Mouse (Mus musculus) ovary, postnatal 36 days (tissue): ENCODE results near the gene Fth1.
"Not testable (repeated sequence)": the region's sequence is repeated elsewhere in the genome, so short reads cannot be mapped to it uniquely, and the experiment has no call there.

Source experiments
- DNase-seq: peaks from one replicate; pipeline ENCODE4 v3.0.0; 2022; ENCODE audit warnings: low spot score, mixed read lengths

Gene Fth1

DNA sequence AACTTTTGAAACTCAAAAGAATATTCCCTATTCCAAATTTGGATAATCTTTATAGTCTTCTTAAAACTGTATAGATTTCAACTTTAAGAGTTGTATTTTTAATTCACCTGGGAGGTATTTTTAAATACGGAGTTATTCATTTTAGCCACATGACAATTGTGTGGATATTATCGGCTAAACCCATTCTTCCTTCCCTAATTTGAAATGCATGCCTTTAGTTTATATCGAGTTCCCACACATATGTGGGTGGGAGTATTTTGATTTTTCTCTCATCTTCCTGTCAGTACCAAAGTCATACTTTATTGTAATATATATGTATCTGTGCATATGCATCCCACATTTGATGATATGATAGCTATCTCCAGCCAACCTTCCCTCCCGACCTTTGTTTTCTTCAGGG, at the start of gene Fth1:
Gene Fth1 (plus strand): TSS at position 341 of the 400 bp plus-strand sequence.
- no peak for DNase-seq

DNA sequence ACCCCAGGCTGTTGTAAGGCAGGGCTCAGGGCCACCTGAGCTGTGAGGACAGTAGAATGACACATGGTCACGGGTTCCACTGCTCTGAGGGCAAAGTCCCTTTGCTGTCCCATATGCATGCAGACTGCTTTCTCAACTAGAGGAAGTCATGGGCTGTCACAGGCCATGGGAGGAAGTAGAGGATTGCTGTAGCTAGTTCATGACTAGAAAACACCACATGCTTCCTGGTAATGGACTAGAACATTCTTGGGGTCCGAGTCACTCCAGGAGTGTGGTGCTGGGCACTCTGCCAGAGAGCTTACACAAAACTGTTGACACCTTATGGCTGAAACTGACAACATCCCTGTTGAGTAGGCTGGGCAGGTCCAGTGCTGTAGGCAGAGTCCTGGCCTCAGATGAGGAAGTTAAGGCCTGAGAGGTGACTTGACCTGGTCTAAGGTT, 49.2 kb upstream of the Fth1 start:
- not testable (repeated sequence) for DNase-seq

DNA sequence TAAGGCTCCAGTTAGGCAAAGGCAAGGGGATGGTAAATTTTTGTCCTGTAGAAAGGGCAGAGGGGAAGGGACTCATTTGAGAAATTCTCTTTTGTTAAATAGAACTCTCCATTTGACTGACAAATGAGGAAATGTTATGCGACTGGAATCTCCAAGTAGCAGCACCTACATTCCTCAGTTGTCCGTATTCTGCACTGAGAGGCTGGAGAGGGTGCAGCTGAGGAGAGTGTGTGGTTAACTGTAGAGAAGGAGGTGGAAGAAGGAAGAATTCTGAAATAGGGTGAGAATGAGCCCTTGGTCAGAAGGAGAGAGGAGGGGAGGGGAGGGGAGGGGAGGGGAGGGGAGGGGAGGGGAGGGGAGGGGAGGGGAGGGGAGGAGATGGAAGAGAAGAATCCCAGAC, 46.5 kb upstream of the Fth1 start:
- DNase-seq: no peak

DNA sequence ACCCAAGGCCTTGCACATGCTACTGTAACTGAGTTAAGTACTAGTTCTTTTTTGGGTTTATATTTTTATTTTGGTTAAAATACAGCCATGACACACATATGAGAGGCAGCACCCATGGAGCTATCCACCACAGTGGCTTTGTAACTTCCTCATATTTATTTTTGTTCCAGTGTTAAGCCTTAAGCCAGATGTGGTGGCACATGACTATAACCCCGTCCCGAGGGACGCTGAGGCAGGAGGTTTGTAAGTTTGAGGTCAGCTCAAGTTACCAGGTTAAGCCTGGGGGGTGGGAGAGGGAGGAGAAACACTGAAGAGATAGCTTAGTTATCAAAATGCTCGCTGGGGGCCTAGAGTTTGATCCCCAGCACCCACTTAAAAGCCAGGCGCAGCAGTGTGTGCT, 43.8 kb upstream of the Fth1 start:
- DNase-seq: no peak

DNA sequence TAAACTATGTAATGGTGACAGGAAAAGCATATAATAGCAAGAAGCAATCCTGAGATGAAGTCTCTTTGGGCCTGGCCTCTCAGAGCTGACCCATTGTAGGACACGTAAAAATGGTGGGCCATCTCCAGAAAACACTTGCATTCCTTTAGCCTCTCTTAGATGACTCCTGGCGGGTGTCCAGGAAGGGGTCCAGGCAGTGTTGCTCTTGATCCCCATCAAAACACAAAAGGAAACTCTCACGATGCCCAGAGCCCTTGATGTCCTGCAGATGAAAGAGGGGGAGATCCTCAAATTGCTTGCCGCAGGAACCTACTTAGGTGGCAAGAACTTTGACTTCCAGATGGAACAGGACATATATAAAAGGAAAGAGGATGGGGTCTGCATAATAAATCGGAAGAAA, 43.0 kb upstream of the Fth1 start:
- DNase-seq: no peak

DNA sequence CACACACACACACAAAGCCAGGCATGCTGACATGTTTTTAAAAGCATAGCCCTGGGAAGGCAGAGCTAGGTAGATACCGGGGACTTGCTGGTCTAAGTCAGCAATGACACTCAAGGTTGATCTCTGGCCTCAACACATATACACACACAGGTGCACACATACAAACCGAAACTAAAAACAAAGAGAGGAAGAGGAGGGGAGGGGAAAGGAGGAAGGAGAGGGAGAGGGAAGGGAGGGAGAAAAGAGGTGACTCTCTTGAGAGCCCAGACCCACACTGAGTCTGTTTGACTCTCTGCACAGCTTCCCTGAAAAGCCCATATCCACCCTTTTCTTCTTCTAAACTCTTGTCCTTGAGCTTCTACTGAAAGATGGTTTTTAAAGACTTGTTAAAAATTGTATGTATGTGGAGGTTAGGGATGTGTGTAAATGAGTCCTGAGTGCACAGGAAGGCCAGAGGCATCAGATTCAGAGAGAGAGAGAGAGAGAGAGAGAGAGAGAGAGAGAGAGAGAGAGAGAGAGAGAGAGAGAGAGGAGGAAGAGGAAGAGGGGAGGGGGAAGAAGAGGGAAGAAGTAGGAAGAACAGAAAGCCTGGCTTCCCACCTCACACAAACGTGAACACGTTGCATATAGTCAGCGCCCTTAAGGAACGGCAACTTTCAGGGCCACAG, 42.1 kb upstream of the Fth1 start:
- DNase-seq: no peak

DNA sequence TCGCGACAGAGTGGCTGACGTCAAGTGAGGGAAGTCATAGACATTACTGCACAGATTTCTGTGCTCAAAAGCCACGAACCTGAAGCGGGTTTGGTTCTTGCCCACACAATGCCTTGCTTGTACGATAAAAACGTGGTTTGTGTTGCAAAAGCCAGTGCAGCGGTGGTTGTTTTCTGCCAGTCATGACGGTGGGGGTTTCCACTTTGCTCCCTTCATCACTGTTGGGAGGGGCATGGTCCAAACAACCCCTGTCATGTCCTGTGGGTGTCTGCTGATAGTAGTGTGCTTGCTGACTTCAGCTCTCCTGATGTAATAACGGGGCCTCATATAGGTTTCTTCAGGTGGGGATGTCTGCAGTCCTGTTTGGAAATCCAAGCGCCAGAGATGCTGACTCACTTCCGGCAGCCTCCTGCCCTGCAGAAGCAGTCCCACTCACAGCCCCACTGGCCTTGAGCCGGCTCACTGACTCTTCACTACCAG, 41.5 kb upstream of the Fth1 start:
- DNase-seq: peak; percentile 69

DNA sequence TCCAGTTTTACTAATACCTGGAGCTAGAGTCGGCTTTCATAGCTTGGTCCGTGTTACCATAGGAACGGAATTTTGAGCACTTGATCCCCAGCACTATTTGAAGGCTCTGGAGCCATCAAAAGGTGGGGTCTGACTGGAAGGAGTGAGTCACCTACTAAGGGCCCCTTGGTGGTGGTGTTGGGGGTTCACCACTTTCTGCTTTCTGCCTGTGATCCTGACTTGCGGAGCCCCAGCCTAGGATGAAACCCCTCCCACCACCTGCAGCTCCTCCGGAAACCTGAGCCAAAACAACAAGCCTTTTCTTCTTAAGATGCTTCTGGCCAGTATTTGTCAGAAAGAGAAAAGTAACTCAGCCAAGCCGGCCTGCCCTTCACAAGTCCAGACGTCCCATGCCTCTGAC, 40.6 kb upstream of the Fth1 start:
- no peak for DNase-seq

DNA sequence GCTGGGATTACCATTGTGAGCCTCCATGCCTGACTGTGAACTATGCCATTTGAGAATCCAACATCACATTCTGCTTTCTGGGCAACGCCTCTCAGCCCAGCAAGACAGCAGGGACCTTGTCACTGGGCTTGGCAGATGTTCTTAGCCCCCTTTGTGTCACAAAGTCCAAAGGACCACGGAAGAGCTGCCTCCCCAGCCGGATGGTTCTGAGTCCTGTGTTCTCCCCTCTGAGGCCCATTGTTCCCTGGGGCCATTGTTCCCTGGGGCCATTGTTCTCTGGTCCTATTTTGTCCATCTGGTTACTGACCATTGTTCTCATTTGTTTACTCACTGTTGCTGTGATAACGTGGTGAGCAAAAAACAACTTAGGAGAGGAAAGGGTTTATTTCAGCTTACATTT, 39.5 kb upstream of the Fth1 start:
- DNase-seq: no peak

DNA sequence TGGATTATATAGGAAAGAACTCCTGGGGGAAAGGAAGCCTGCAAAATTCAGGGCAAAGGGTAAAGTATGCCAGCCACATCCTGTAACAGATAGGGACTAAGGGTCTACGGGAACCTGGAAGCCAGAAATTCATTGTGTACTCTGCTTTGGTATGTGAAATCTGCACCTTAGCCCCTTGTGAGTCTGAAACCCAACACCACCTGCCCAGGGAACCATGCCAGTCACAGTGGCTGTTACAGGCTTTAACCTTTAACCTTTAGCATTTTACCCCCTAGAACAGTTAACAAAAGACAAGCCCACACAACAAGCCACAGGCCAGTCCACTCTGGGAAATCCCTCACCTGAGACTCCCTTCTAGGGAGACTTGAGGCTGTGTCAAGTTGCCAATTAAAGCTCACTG, 38.6 kb upstream of the Fth1 start:
- DNase-seq: no peak

DNA sequence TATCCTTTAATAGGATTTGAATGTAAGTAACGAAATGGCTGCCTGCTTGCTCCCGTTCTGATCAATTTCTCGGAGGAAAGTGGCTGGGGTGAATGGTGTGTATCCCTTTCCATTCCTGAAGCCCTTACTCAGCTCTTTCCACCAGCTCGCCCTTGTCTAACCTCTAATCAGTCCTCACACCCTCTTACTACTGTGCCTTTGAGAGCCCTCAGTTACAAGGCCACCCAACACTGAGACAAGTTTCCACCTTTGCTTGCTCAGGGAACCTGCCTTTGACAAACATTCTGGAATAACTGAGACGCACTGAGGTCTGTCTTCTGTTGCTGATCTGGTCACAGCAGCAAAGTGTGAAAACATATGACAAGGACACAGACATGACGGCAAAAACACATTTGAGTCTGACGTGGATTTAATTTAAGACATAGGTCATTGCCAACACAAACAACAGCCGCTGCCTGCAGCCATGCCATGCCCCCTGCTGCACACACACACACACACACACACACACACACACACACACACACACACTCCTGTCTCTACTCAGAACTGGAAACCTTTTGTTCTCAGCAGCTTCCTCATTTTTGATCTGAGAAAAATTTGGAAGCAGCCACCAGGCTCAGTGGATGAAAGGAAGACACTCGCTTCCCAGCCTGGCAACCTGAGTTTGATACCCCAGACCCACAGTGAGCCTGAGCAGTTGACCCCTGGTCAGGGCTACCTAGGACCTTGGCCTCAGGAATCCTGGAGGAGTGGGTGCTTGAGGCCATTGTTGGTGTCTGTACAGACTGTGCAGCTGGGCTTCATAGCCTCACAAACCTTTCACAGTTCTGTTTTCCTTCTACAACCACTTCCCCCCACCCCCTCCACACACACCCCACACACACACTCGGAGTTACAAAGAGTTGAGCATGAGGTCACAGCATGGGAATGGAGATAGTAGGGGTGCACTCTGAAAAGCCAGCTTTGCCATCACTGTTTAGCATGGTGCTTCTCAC, 37.6 kb upstream of the Fth1 start:
- no peak for DNase-seq

DNA sequence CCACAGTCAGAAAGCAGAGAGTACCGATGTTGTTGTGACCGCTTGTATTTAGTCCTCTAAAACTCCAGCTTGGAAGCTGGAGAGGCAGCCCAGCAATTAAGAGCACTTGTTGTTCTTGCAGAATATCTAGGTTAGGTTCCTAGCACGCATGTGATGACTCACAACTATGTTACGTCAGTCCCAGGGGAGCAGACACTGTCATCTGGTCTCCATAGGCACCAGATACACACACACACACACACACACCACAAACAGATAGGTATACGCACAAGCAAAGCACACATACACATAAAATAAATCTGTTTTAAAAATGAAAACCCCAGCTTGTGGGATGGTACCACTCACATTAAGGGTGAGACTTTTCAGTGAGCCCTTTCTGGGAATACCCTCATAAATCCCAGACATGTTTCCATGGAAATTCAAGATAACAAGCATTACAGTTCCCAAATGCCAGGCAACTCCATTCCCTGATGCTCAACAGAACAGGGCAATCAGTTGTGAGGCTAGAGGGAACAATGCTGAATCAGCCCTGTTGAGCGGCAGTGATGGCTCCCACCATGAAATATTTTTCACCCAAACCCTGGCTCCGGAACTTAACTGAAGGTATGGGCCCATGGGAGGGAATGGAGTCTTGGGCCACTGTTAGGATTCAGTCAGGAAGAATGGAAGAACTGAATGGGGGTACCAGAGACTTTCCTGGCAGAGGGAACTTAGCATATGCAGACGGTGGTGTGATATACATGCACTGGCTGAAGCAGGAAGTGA, 34.4 kb upstream of the Fth1 start:
- no peak for DNase-seq

DNA sequence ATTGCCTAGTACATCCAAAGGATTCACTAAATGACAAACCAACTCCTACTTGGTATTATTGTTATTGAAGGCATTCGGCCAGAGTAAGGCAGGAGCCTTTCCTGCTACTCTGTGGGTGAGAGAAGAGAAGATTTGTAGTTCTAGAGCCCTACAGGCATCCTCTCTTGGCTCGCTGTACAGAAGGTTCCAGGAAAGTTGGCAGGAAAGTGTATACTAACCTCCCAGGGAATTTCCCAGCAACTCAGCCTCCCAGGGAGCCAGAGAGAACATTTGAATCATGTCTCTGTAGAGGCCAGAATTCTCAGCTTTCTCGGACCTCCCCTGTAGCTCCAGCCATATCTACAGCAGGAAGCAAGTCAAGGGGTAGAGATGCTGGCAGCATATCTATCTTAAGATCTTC, 33.4 kb upstream of the Fth1 start:
- DNase-seq: no peak

DNA sequence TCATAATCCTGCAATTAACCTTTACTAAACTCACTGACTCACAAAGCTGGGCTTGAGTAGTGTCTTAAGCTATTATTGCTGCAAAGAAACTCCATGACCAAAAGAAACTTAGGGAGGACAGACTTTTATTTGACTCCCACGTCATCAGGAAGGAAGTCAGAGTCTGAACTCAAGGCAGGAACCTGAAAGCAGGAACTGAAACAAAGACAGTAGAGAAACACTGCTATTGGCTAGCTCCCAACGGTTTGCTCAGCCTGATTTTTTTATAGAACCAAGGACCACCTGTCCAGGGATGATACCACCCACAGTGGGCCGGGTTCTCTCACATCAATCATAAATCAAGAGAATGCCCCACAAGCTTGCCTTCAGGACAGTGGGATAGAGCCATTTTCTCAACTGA, 28.0 kb upstream of the Fth1 start:
- no peak for DNase-seq

DNA sequence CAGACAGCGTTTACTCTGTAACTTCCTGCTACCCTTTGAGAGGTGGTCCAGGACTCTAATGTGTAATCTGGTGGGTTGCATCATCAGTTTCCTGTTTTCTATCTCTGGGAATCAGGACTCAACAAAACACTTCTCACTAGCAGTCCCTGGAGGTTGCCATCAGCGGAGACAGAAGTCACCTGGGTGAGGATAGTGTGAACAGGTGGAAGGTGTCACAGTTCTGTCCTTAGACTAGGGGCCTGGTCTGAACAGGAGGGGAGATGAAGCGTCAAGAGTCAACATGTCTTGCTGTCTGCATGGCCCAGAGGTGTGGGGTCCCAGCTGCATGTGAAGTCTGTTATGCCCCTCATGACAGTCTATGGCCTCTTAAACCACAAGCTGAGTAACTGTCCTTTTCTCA, 27.5 kb upstream of the Fth1 start:
- DNase-seq: no peak

DNA sequence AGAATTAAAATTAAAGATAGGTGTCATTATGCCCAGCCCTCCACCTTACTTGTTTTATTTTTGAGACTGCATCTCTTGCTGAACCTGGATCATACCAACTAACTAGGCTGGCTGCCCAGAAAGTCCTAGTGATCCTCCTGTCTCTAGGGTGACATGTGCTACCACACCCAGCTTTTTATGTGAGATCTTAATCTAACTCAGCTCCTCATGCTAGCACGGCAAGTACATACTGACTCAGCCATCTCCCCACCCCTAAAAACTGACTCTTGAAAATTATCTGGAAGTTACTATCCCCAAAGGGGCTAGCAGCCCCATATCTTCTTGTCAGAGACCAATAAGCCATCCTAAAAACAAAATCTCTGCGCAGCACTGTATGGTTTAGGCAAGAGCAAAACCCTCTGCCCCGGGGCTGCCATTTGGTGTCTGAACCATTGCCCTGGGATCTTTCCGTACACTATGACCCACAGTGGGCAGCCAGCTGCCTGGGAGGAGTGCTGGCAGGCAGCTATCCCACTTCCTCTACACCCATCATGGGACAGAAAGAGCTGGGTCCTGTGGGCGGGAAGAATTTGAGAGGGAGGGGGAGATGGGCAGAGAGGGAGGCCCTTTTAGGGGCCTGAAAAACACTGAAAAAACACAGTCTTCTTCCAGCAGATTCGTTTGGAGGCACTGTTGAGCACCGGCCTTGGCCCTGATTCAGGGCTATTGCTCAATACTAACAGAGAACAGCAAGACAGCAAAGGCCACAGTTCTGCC, 26.2 kb upstream of the Fth1 start:
- peak; percentile 78 for DNase-seq

DNA sequence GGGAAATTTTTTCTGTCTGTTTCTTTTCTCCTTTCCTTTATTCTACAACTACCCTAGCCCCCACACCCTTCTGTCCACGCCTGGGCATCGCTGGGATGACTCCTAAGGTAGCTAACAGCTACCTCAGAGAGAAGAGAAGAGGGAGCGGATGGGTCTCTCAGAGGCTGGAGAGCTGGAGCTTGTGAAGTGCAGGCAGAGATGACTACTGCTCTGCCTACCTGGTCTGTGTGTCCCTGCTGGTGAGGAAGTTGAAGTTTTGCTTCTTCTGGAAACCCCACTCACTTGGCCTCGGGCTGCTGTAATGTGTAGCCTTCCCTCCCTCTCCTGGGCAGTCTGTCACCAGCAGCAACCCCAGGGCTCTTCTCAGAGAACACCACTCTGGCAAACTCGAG, 25.6 kb upstream of the Fth1 start:
- DNase-seq: no peak

DNA sequence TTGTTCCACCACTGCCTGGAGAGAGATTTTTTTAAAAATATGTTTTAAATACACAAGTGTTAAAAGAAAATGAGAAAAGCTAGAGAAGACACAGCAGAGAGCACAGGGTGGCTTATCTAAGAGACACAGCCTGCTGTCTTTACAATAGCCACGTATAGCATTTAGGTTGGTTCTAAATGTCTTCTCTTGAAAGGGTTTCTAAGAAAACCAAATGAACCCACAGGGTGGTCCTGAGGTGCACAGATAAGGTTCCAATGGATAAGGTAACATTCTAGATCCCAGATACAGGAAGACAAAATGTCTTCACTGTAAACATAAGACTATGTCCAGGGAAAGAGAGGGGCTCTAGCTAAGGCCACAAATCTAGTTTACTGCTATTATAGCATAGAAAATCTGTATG, 25.0 kb upstream of the Fth1 start:
- no peak for DNase-seq

DNA sequence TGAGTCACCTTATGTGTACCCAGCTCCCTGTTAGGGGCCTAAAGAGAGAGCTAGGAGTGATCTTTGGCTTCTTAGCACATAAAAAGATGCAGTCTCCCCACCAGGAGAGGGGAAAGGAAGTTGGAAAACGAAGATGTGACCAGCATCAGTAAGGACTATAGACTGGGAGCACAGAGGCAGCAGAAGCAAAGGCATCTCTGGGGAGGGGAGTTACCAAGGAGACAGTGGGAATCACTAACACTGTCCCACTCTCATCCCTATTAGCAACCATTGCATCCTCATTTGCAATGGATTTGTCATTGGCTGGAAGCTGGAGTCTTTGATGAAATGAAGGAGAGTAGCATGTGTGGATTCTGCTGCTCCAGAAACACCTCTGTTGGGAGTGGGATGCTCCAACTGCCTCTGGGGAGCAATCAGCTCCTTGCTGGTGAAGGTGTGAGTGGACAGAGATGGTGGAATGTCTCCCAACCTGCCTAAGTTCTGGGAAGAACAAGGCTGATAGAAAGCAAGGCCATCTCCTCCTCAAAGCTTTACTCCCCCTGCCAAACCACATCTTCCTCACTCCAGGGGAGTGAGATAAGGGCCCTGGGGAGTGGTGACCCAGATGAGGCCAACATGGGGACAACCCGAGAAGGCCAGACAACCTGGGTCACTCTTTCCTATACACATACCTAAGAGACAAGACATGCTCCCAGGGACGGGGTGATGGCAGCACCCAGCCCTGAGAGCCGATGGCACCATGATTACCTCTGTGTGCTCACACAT, 23.6 kb upstream of the Fth1 start:
- no peak for DNase-seq

DNA sequence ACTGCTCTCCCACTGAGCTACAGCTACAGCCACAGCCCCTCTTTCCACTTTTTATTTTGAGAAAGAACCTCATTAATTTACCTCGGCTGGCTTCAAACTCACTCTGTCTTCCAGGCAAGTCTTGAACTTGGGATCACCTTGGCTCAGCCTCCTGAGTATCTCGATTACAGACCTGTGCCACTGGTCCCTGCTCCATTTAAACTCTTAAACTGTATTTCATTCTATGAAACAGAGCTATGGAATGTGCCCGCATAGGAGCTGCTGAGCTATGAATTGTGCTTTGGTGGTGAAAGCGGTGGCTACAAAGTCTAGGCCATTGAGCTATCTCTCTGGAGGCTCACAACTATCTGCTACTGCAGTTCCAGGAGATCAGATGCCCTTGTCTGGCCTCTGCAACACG, 22.4 kb upstream of the Fth1 start:
- no peak for DNase-seq

DNA sequence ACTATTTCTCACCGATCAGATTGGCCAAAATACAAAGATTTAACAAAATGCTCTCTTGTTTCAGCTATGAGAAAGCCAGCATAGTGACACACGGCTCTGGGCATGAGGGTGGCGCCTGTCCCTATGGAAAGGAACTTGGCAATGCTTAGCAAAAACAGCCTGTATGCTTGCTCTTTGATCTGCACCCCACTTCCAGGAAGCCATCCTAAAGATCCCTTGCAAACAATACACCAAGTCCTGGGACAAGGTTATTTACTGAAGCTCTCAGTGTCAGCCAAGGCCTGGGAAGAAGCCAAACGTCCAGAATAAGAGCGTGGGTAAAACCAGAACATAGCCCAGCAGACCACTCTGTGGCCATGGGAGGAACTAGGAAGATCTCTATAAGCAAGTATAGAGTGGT, 19.6 kb upstream of the Fth1 start:
- no peak for DNase-seq
